Mouse (Mus musculus) heart, embryonic 16.5 days (tissue): ENCODE results near the gene Yy2. TPM values are rescaled to one million over a fixed set of nuclear protein-coding genes. Genes with fewer than 3 reads are reported as not detected.

ENCODE experiments used
- ATAC-seq: fragments of 200-750 bp; cut with Nextera tagmentation; replicated peaks from 2 replicates; pipeline ENCODE4 v1.8.0; 2017; ENCODE audit warnings: moderate number of reproducible peaks; ENCODE audit not compliant: insufficient read depth, low FRiP score; ENCODE audit errors: extremely low read depth
- H3K27ac ChIP-seq: fragments of 300-500 bp; sonication (generic); 2 replicates; pipeline ENCODE4 v1.5.1; 2014; ENCODE audit warnings: mild to moderate bottlenecking, low read length, control low read depth, moderate library complexity
- H3K27me3 ChIP-seq: fragments of 300-500 bp; sonication (generic); 2 replicates; pipeline ENCODE4 v1.6.1; 2014; ENCODE audit warnings: low read length, mixed read lengths; ENCODE audit not compliant: control insufficient read depth, insufficient read depth
- H3K36me3 ChIP-seq: fragments of 300-500 bp; sonication (generic); 2 replicates; pipeline ENCODE4 v1.6.1; 2014; ENCODE audit not compliant: control insufficient read depth, insufficient read depth
- H3K4me1 ChIP-seq: fragments of 300-500 bp; sonication (generic); 2 replicates; pipeline ENCODE4 v1.6.1; 2014; ENCODE audit warnings: low read length, mixed read lengths; ENCODE audit not compliant: control insufficient read depth, insufficient read depth
- H3K4me2 ChIP-seq: fragments of 300-500 bp; sonication (generic); 2 replicates; pipeline ENCODE4 v1.6.1; 2014; ENCODE audit warnings: low read depth, mild to moderate bottlenecking, control low read depth, low read length
- H3K4me3 ChIP-seq: fragments of 300-500 bp; sonication (generic); 2 replicates; pipeline ENCODE4 v1.5.1; 2014; ENCODE audit warnings: mild to moderate bottlenecking, control low read depth, low read length
- H3K9ac ChIP-seq: fragments of 300-500 bp; sonication (generic); 2 replicates; pipeline ENCODE4 v1.6.1; 2014; ENCODE audit warnings: low read length, control low read depth
- H3K9me3 ChIP-seq: fragments of 300-500 bp; sonication (generic); replicated peaks from 2 replicates; pipeline ENCODE4 v1.6.1; 2016; ENCODE audit warnings: low read length; ENCODE audit not compliant: control insufficient read depth
- WGBS: fragments of 180-500 bp; shearing (Covaris S2); extraction: QIAGEN DNeasy Blood & Tissue Kit; methylation state at CpG from one replicate; pipeline ENCODE4 v1.1.7; 2014; 5-methylcytosine and 5-hydroxymethylcytosine counted together
- polyA plus RNA-seq: library from polyadenylated mRNA; unstranded; fragments of >200 nt; fragmentation: Nextera tagmentation; extraction: Ambion mirVana; gene quantifications from 2 replicates; pipeline ENCODE4 v1.2.1, GENCODE M21; 2015

The Yy2 gene
- polyA plus RNA-seq: 1.6 and 2.4 TPM in 2 replicates

GRCm38 (mm10) chrX:157568840-157569239 is at the start of gene Yy2:
Gene Yy2 (minus strand): TSS chrX:157568985.
- no peak for ATAC-seq
- Histone ChIP-seq H3K9me3 (no peaks in the 10 kb centered on the region; the same call in 1 of the 2 replicates), H3K4me2 (no peak within 1 kb of the TSS), H3K27ac (no peak within 1 kb of the TSS), H3K4me1 (no peaks in the 10 kb centered on the region), H3K27me3 (no peaks in the 10 kb centered on the region), H3K9ac (no peak within 1 kb of the TSS), H3K4me3 (no peak within 1 kb of the TSS), H3K36me3 (peaks cover 6% of the 10 kb centered on the region; the same call in 1 of the 2 replicates)
- WGBS: 86% methylated on average over 26 of the region's 26 CpGs

- 16% methylated on average over 32 of the region's 32 CpGs for WGBS
- no peak for ATAC-seq
- peak overlapping the region; percentile 59 for H3K4me2 ChIP-seq
- no peaks in the 10 kb centered on the region for H3K9me3 ChIP-seq
- H3K36me3 ChIP-seq: no peaks in the 10 kb centered on the region
- peak overlapping the region; percentile 30 for H3K4me3 ChIP-seq
- no peaks in the 10 kb centered on the region for H3K4me1 ChIP-seq
- H3K9ac ChIP-seq: 0 out of 2 replicates have a peak overlapping the region, but pooled peaks have one; percentile 41
- no peak overlapping the region for H3K27ac ChIP-seq
- no peaks in the 10 kb centered on the region for H3K27me3 ChIP-seq
Observed at GRCm38 (mm10) chrX:157612894-157613293, 44.1 kb upstream of the Yy2 start.

GRCm38 (mm10) chrX:157601450-157601849 is 32.7 kb upstream of the Yy2 start:
- H3K9ac ChIP-seq: no peak overlapping the region
- no peak overlapping the region for H3K4me3 ChIP-seq
- no peaks in the 10 kb centered on the region for H3K9me3 ChIP-seq
- no peaks in the 10 kb centered on the region for H3K36me3 ChIP-seq
- peak overlapping the region; percentile 43; the same call in 1 of the 2 replicates for H3K27ac ChIP-seq
- no peaks in the 10 kb centered on the region for H3K27me3 ChIP-seq
- H3K4me1 ChIP-seq: peaks cover 6% of the 10 kb centered on the region
- no peak overlapping the region for H3K4me2 ChIP-seq
- WGBS: 11% methylated on average over 3 of the region's 3 CpGs
- ATAC-seq: no peak

- Histone ChIP-seq H3K4me3 (peak within 1 kb of the TSS; percentile 73), H3K4me2 (peak within 1 kb of the TSS; percentile 65), H3K4me1 (peaks cover 10% of the 10 kb centered on the region), H3K9me3 (no peaks in the 10 kb centered on the region), H3K27me3 (no peaks in the 10 kb centered on the region), H3K36me3 (no peaks in the 10 kb centered on the region), H3K9ac (peak within 1 kb of the TSS; percentile 86), H3K27ac (peak within 1 kb of the TSS; percentile 91)
- peak; percentile 87 for ATAC-seq
- WGBS: 16% methylated on average over 72 of the region's 74 CpGs
Observed at GRCm38 (mm10) chrX:157598186-157598996, 29.6 kb upstream of the Yy2 start, which contains the start of gene Mbtps2. Gene Mbtps2 (minus strand): TSS chrX:157598715.

- 15% methylated on average over 17 of the region's 17 CpGs for WGBS
Observed at GRCm38 (mm10) chrX:157597585-157598185, 28.9 kb upstream of the Yy2 start.

GRCm38 (mm10) chrX:157596802-157597201 is 28.0 kb upstream of the Yy2 start:
- Histone ChIP-seq H3K4me2 (peak overlapping the region; percentile 65), H3K4me3 (peak overlapping the region; percentile 73), H3K9ac (no peak overlapping the region), H3K27me3 (no peaks in the 10 kb centered on the region), H3K4me1 (peaks cover 10% of the 10 kb centered on the region), H3K27ac (no peak overlapping the region), H3K36me3 (no peaks in the 10 kb centered on the region), H3K9me3 (no peaks in the 10 kb centered on the region)
- WGBS: 73% methylated on average over 5 of the region's 5 CpGs
- ATAC-seq: no peak

More at GRCm38 (mm10) chrX:157597585-157598185, 28.9 kb upstream of the Yy2 start:
- peak overlapping the region; percentile 91 for H3K27ac ChIP-seq
- H3K27me3 ChIP-seq: no peaks in the 10 kb centered on the region
- no peak for ATAC-seq
- H3K9me3 ChIP-seq: no peaks in the 10 kb centered on the region
- peak overlapping the region; percentile 73 for H3K4me3 ChIP-seq
- peak overlapping the region; percentile 65 for H3K4me2 ChIP-seq
- peaks cover 10% of the 10 kb centered on the region for H3K4me1 ChIP-seq
- peak overlapping the region; percentile 86 for H3K9ac ChIP-seq
- H3K36me3 ChIP-seq: no peaks in the 10 kb centered on the region

GRCm38 (mm10) chrX:157595927-157596326 is 27.1 kb upstream of the Yy2 start:
- H3K4me1 ChIP-seq: peaks cover 10% of the 10 kb centered on the region
- H3K4me2 ChIP-seq: no peak overlapping the region
- no peak overlapping the region for H3K27ac ChIP-seq
- no peaks in the 10 kb centered on the region for H3K27me3 ChIP-seq
- no peak overlapping the region for H3K4me3 ChIP-seq
- no peak overlapping the region for H3K9ac ChIP-seq
- H3K9me3 ChIP-seq: no peaks in the 10 kb centered on the region
- 59% methylated on average over 6 of the region's 6 CpGs for WGBS
- no peak for ATAC-seq
- no peaks in the 10 kb centered on the region for H3K36me3 ChIP-seq

GRCm38 (mm10) chrX:157594606-157595005 is 25.8 kb upstream of the Yy2 start:
- H3K36me3 ChIP-seq: peaks cover 4% of the 10 kb centered on the region; the same call in 1 of the 2 replicates
- no peak overlapping the region for H3K9ac ChIP-seq
- H3K4me1 ChIP-seq: peaks cover 10% of the 10 kb centered on the region
- H3K27ac ChIP-seq: no peak overlapping the region
- WGBS: 76% methylated on average over 2 of the region's 2 CpGs
- no peaks in the 10 kb centered on the region for H3K9me3 ChIP-seq
- H3K4me3 ChIP-seq: no peak overlapping the region
- no peak for ATAC-seq
- no peak overlapping the region for H3K4me2 ChIP-seq
- H3K27me3 ChIP-seq: no peaks in the 10 kb centered on the region

- no peaks in the 10 kb centered on the region for H3K27me3 ChIP-seq
- ATAC-seq: no peak
- no peak overlapping the region for H3K4me3 ChIP-seq
- H3K9me3 ChIP-seq: no peaks in the 10 kb centered on the region
- 80% methylated on average over 5 of the region's 5 CpGs for WGBS
- no peak overlapping the region for H3K9ac ChIP-seq
- H3K36me3 ChIP-seq: peaks cover 4% of the 10 kb centered on the region; the same call in 1 of the 2 replicates
- no peaks in the 10 kb centered on the region for H3K4me1 ChIP-seq
- no peak overlapping the region for H3K27ac ChIP-seq
- no peak overlapping the region for H3K4me2 ChIP-seq
Observed at GRCm38 (mm10) chrX:157587001-157587400, 18.2 kb upstream of the Yy2 start.
